Mouse (Mus musculus) inflammation-experienced regulatory T-cells, adult 6 months (primary cell): ENCODE data around the gene Malsu1. TPM values are rescaled to one million over a fixed set of nuclear protein-coding genes. Genes with fewer than 3 reads are reported as not detected.
A peak's percentile ranks its signal among the peaks of the same experiment; 100 is the strongest.

Source experiments
- ATAC-seq: one replicate; pipeline ENCODE4 v1.8.0; 2017
- polyA plus RNA-seq, 3 experiments: library from polyadenylated mRNA; unstranded; fragments of 100-300 nt; shearing (Covaris generic); gene quantifications; one replicate each; pipeline ENCODE4 v1.2.1; 2017

The Malsu1 gene
- 10 to 100 TPM; 30.8 to 48.9 (median 42.6) TPM for polyA plus RNA-seq

GRCm38 (mm10) chr6:49073304-49074116 is at the start of gene Malsu1:
Malsu1 (plus strand) TSS chr6:49073795.
- peak; percentile 97 for ATAC-seq

GRCm38 (mm10) chr6:49025290-49025689 is 48.3 kb upstream of the Malsu1 start:
- no peak for ATAC-seq

GRCm38 (mm10) chr6:49026496-49026895 is 47.1 kb upstream of the Malsu1 start:
- no peak for ATAC-seq

- no peak for ATAC-seq
Observed at GRCm38 (mm10) chr6:49028019-49028418, 45.6 kb upstream of the Malsu1 start.

GRCm38 (mm10) chr6:49028708-49029107 is 44.9 kb upstream of the Malsu1 start:
- ATAC-seq: no peak

- ATAC-seq: no peak
Observed at GRCm38 (mm10) chr6:49031230-49031629, 42.4 kb upstream of the Malsu1 start.

GRCm38 (mm10) chr6:49032783-49033182 is 40.8 kb upstream of the Malsu1 start:
- ATAC-seq: no peak

GRCm38 (mm10) chr6:49036275-49037267 is 37.0 kb upstream of the Malsu1 start, which contains the start of gene Gpnmb:
Gpnmb (plus strand) TSS chr6:49036546.
- peak; percentile 72 for ATAC-seq

GRCm38 (mm10) chr6:49037268-49037662 is 36.3 kb upstream of the Malsu1 start:
- ATAC-seq: no peak

- peak; percentile 51 for ATAC-seq
Observed at GRCm38 (mm10) chr6:49039470-49040180, 34.0 kb upstream of the Malsu1 start.

GRCm38 (mm10) chr6:49046502-49046901 is 27.1 kb upstream of the Malsu1 start:
- no peak for ATAC-seq

- ATAC-seq: no peak
Observed at GRCm38 (mm10) chr6:49046976-49047375, 26.6 kb upstream of the Malsu1 start.

GRCm38 (mm10) chr6:49047848-49048247 is 25.7 kb upstream of the Malsu1 start:
- no peak for ATAC-seq

GRCm38 (mm10) chr6:49048395-49048794 is 25.2 kb upstream of the Malsu1 start:
- no peak for ATAC-seq

- no peak for ATAC-seq
Observed at GRCm38 (mm10) chr6:49050677-49051410, 22.8 kb upstream of the Malsu1 start.

- ATAC-seq: no peak
Observed at GRCm38 (mm10) chr6:49052191-49052590, 21.4 kb upstream of the Malsu1 start.

- no peak for ATAC-seq
Observed at GRCm38 (mm10) chr6:49055256-49055733, 18.3 kb upstream of the Malsu1 start.

GRCm38 (mm10) chr6:49056009-49056408 is 17.6 kb upstream of the Malsu1 start:
- ATAC-seq: no peak

- ATAC-seq: peak; percentile 54
Observed at GRCm38 (mm10) chr6:49057053-49058021, 16.3 kb upstream of the Malsu1 start.

- no peak for ATAC-seq
Observed at GRCm38 (mm10) chr6:49068361-49068760, 5.2 kb upstream of the Malsu1 start.
